Mouse (Mus musculus): ENCODE data around the gene Spata31d1d. TPM values are rescaled to one million over a fixed set of nuclear protein-coding genes. Genes with fewer than 3 reads are reported as not detected.
A peak's percentile ranks its signal among the peaks of the same experiment; 100 is the strongest.
"Not testable (repeated sequence)": the region's sequence is repeated elsewhere in the genome, so short reads cannot be mapped to it uniquely, and the experiment has no call there.

Spata31d1d gene
- polyA plus RNA-seq, 2 experiments: 0.02 to 0.03 TPM

GRCm38 (mm10) chr13:59738455-59738854, 6.9 kb upstream of the Spata31d1d start:
- no peak for TF ChIP-seq CTCF (IDR thresholded peaks at IDR 0.05; ENCODE audit: low read depth)
- peak; percentile 87 for TF ChIP-seq EP300 (IDR thresholded peaks at IDR 0.05; ENCODE audit: low read depth)
- ATAC-seq (ENCODE audit: insufficient read depth) (peak; percentile 86), DNase-seq (ENCODE audit: low read depth in 3 of 3, low spot score in 3 of 3) (peak; percentile 82 to 85 (median 84))
- Histone ChIP-seq H3K27me3 (ENCODE audit: control insufficient read depth, insufficient read depth, low read length) (no peaks in the 10 kb centered on the region), H3K27ac (peak overlapping the region; percentile 89), H3K9me3 (ENCODE audit: control insufficient read depth, low read length) (no peaks in the 10 kb centered on the region), H3K4me2 (ENCODE audit: low read depth) (peak overlapping the region; percentile 55), H3K4me3 (ENCODE audit: insufficient read depth in 1 of 2, low read depth in 2 of 2, low read length in 2 of 2) (peak overlapping the region; percentile 17 to 29; a peak in 2 of 4 replicates), H3K9ac (replicated peaks) (peak overlapping the region; percentile 56), H3K4me1 (replicated peaks; ENCODE audit: control insufficient read depth in 2 of 2, insufficient read depth in 2 of 2, low read length in 1 of 2) (peaks cover 63 to 67% of the 10 kb centered on the region in 2 experiments), H3K36me3 (replicated peaks; ENCODE audit: control insufficient read depth, insufficient read depth, low read depth) (no peaks in the 10 kb centered on the region)
- 20% methylated on average over 2 of the region's 2 CpGs for WGBS (ENCODE audit: insufficient replicate concordance)

GRCm38 (mm10) chr13:59735190-59735589, 3.6 kb upstream of the Spata31d1d start:
- H3K27ac ChIP-seq: peak overlapping the region; percentile 78
- ATAC-seq (ENCODE audit: insufficient read depth): no peak
- no peaks in the 10 kb centered on the region for H3K27me3 ChIP-seq (ENCODE audit: control insufficient read depth, insufficient read depth, low read length)
- no peaks in the 10 kb centered on the region for H3K9me3 ChIP-seq (ENCODE audit: control insufficient read depth, low read length)
- H3K36me3 ChIP-seq (replicated peaks; ENCODE audit: control insufficient read depth, insufficient read depth, low read depth): no peaks in the 10 kb centered on the region
- H3K4me2 ChIP-seq (ENCODE audit: low read depth): peak overlapping the region; percentile 45; the same call in 1 of the 2 replicates
- TF ChIP-seq CTCF (IDR thresholded peaks at IDR 0.05; ENCODE audit: low read depth): peak; percentile 66
- TF ChIP-seq EP300 (IDR thresholded peaks at IDR 0.05; ENCODE audit: low read depth): no peak
- H3K9ac ChIP-seq (replicated peaks): no peak overlapping the region
- H3K4me1 ChIP-seq (replicated peaks; ENCODE audit: control insufficient read depth in 2 of 2, insufficient read depth in 2 of 2, low read length in 1 of 2): peaks cover 64 to 67% of the 10 kb centered on the region in 2 experiments
- no peak overlapping the region for H3K4me3 ChIP-seq (ENCODE audit: insufficient read depth in 1 of 2, low read depth in 2 of 2, low read length in 2 of 2)
- WGBS (ENCODE audit: insufficient replicate concordance): 33% methylated on average over 3 of the region's 3 CpGs
- DNase-seq (ENCODE audit: low read depth in 3 of 3, low spot score in 3 of 3): peak; percentile 51 to 52 (median 51)

- Histone ChIP-seq H3K27ac (peak overlapping the region; percentile 78), H3K9ac (replicated peaks) (peak overlapping the region; percentile 40; the same call in 1 of the 2 replicates), H3K4me1 (replicated peaks; ENCODE audit: control insufficient read depth in 2 of 2, insufficient read depth in 2 of 2, low read length in 1 of 2) (peaks cover 56 to 59% of the 10 kb centered on the region in 2 experiments), H3K4me2 (ENCODE audit: low read depth) (peak overlapping the region; percentile 45), H3K4me3 (ENCODE audit: insufficient read depth in 1 of 2, low read depth in 2 of 2, low read length in 2 of 2) (peak overlapping the region in 1 of 2 experiments; percentile 12; a peak in 1 of 4 replicates)
- not testable (repeated sequence) for H3K36me3 ChIP-seq (replicated peaks; ENCODE audit: control insufficient read depth, insufficient read depth, low read depth); H3K27me3 ChIP-seq (ENCODE audit: control insufficient read depth, insufficient read depth, low read length); H3K9me3 ChIP-seq (ENCODE audit: control insufficient read depth, low read length)
- WGBS (ENCODE audit: insufficient replicate concordance): 9% methylated on average over 6 of the region's 6 CpGs
- ATAC-seq (ENCODE audit: insufficient read depth) (peak; percentile 3; the same call in 1 of the 2 replicates), DNase-seq (ENCODE audit: low read depth in 3 of 3, low spot score in 3 of 3) (peak in 1 of 3 experiments; percentile 54)
Observed at GRCm38 (mm10) chr13:59734347-59734746, 2.8 kb upstream of the Spata31d1d start.

- WGBS (ENCODE audit: insufficient replicate concordance): 62% methylated on average over 2 of the region's 4 CpGs
- Histone ChIP-seq H3K4me3 (ENCODE audit: insufficient read depth in 1 of 2, low read depth in 2 of 2, low read length in 2 of 2) (no peak overlapping the region), H3K9me3 (ENCODE audit: control insufficient read depth, low read length) (no peaks in the 10 kb centered on the region), H3K4me1 (replicated peaks; ENCODE audit: control insufficient read depth in 2 of 2, insufficient read depth in 2 of 2, low read length in 1 of 2) (peaks cover 52 to 56% of the 10 kb centered on the region in 2 experiments), H3K36me3 (replicated peaks; ENCODE audit: control insufficient read depth, insufficient read depth, low read depth) (no peaks in the 10 kb centered on the region), H3K27me3 (ENCODE audit: control insufficient read depth, insufficient read depth, low read length) (no peaks in the 10 kb centered on the region), H3K9ac (replicated peaks) (peak overlapping the region; percentile 14; the same call in 1 of the 2 replicates), H3K4me2 (ENCODE audit: low read depth) (peak overlapping the region; percentile 45), H3K27ac (peak overlapping the region; percentile 4)
- ATAC-seq (ENCODE audit: insufficient read depth) (no peak), DNase-seq (ENCODE audit: low read depth in 3 of 3, low spot score in 3 of 3) (no peak)
- TF ChIP-seq CTCF (IDR thresholded peaks at IDR 0.05; ENCODE audit: low read depth): no peak
Observed at GRCm38 (mm10) chr13:59733936-59734335, 2.4 kb upstream of the Spata31d1d start.

- H3K4me2 ChIP-seq (ENCODE audit: low read depth): no peak overlapping the region
- DNase-seq (ENCODE audit: low read depth in 3 of 3, low spot score in 3 of 3): peak; percentile 66 to 75 (median 67)
- 16% methylated on average over 7 of the region's 7 CpGs for WGBS (ENCODE audit: insufficient replicate concordance)
- no peaks in the 10 kb centered on the region for H3K36me3 ChIP-seq (replicated peaks; ENCODE audit: control insufficient read depth, insufficient read depth, low read depth)
- H3K4me3 ChIP-seq (ENCODE audit: insufficient read depth in 1 of 2, low read depth in 2 of 2, low read length in 2 of 2): no peak overlapping the region
- peaks cover 12 to 20% of the 10 kb centered on the region in 2 experiments for H3K4me1 ChIP-seq (replicated peaks; ENCODE audit: control insufficient read depth in 2 of 2, insufficient read depth in 2 of 2, low read length in 1 of 2)
- peak overlapping the region; percentile 20; the same call in 1 of the 2 replicates for H3K9ac ChIP-seq (replicated peaks)
- peak; percentile 85 for ATAC-seq (ENCODE audit: insufficient read depth)
- no peaks in the 10 kb centered on the region for H3K9me3 ChIP-seq (ENCODE audit: control insufficient read depth, low read length)
- no peak overlapping the region; the same call in 1 of the 2 replicates for H3K27ac ChIP-seq
- H3K27me3 ChIP-seq (ENCODE audit: control insufficient read depth, insufficient read depth, low read length): peaks cover 5% of the 10 kb centered on the region; the same call in 1 of the 2 replicates
- no peak for TF ChIP-seq EP300 (IDR thresholded peaks at IDR 0.05; ENCODE audit: low read depth)
- TF ChIP-seq CTCF (IDR thresholded peaks at IDR 0.05; ENCODE audit: low read depth): peak; percentile 99
Observed at GRCm38 (mm10) chr13:59728378-59729093, 3.0 kb downstream of the Spata31d1d start.

Data from liver, embryonic 14.5 days (tissue).